Mouse (Mus musculus): ENCODE measurements around the gene Pdilt.

- TF ChIP-seq CTCF (IDR thresholded peaks at IDR 0.05; ENCODE audit: low read depth) (no peak), EP300 (IDR thresholded peaks at IDR 0.05; ENCODE audit: low read depth) (no peak)
Measured at GRCm38 (mm10) chr7:119441938-119442337, 81.4 kb downstream of the Pdilt start.
